Mouse (Mus musculus) CH12.LX (cell line): ENCODE results near the gene Meis2. TPM values are rescaled to one million over a fixed set of nuclear protein-coding genes. Genes with fewer than 3 reads are reported as not detected.

Experiments
- DNase-seq: peaks from one replicate; pipeline ENCODE4 v3.0.0-alpha.2; 2013; ENCODE audit errors: extremely low read depth
- H3K27ac ChIP-seq: 2 replicates; pipeline ENCODE4 v1.5.1; 2012; ENCODE audit warnings: low read depth, mild to moderate bottlenecking, control low read depth, moderate library complexity; ENCODE audit not compliant: insufficient read depth
- H3K27me3 ChIP-seq: replicated peaks from 2 replicates; pipeline ENCODE3; 2012; ENCODE audit warnings: inconsistent platforms
- H3K36me3 ChIP-seq, 2 experiments: replicated peaks in 1 of 2; 2 replicates each; pipeline versions ENCODE3 to v1.6.1; 2012; ENCODE audit warnings: inconsistent platforms in 1 of 2, low read length in 1 of 2, mild to moderate bottlenecking in 1 of 2, mixed read lengths in 1 of 2, moderate library complexity in 1 of 2; ENCODE audit not compliant: control insufficient read depth in 1 of 2, insufficient read depth in 1 of 2
- H3K4me1 ChIP-seq, 2 experiments: 2 replicates each; pipeline ENCODE4 v1.6.1; 2012; ENCODE audit warnings: inconsistent platforms in 1 of 2, moderate library complexity in 1 of 2; ENCODE audit not compliant: insufficient read depth in 2 of 2, control insufficient read depth in 1 of 2
- H3K4me2 ChIP-seq: 2 replicates; pipeline ENCODE4 v1.6.1; 2012; ENCODE audit warnings: low read depth, mild to moderate bottlenecking, control low read depth; ENCODE audit not compliant: poor library complexity, insufficient read depth, severe bottlenecking
- H3K4me3 ChIP-seq, 3 experiments: fragments of 150-350 bp in 1 of 3; sonication (generic) in 1 of 3; replicated peaks in 1 of 3; 2 replicates each; pipeline versions ENCODE3 to v1.5.1; 2011 to 2012; ENCODE audit warnings: low read depth in 2 of 3, low read length in 2 of 3, mild to moderate bottlenecking in 2 of 3, moderate library complexity in 2 of 3, control low read depth in 1 of 3, improper control_type of control experiment in 1 of 3, inconsistent platforms in 1 of 3, mixed read lengths in 1 of 3; ENCODE audit not compliant: poor library complexity in 1 of 3
- H3K79me2 ChIP-seq: replicated peaks from 2 replicates; pipeline ENCODE4 v1.6.1; 2012; ENCODE audit warnings: mild to moderate bottlenecking, moderate library complexity; ENCODE audit not compliant: control insufficient read depth, poor library complexity, insufficient read depth, severe bottlenecking; ENCODE audit errors: extremely low read depth
- H3K9ac ChIP-seq: 2 replicates; pipeline ENCODE4 v1.6.1; 2012; ENCODE audit warnings: low read depth, mild to moderate bottlenecking, control low read depth, moderate library complexity; ENCODE audit not compliant: insufficient read depth
- H3K9me3 ChIP-seq: replicated peaks from 2 replicates; pipeline ENCODE3; 2012; ENCODE audit warnings: low read length, inconsistent platforms, mixed read lengths
- CHD1 ChIP-seq: IDR thresholded peaks from 2 replicates; pipeline ENCODE4 v1.6.1; 2012; ENCODE audit warnings: low read depth, low read length, improper control_type of control experiment, inconsistent platforms
- CHD2 ChIP-seq: IDR thresholded peaks from 2 replicates; pipeline ENCODE4 v1.6.1; 2011; ENCODE audit warnings: low read length, improper control_type of control experiment
- ELF1 ChIP-seq: IDR thresholded peaks from 2 replicates; pipeline ENCODE4 v1.6.1; 2014; ENCODE audit warnings: low read depth, mild to moderate bottlenecking, inconsistent platforms, low read length, improper control_type of control experiment
- EP300 ChIP-seq: IDR thresholded peaks from 2 replicates; pipeline ENCODE4 v1.6.1; 2011; ENCODE audit warnings: low read length, improper control_type of control experiment
- ETS1 ChIP-seq: conservative IDR thresholded peaks from 2 replicates; pipeline ENCODE4 v1.6.1; 2012; ENCODE audit warnings: low read depth, mild to moderate bottlenecking, inconsistent platforms, low read length, improper control_type of control experiment, moderate library complexity
- GABPA ChIP-seq: IDR thresholded peaks from 2 replicates; pipeline ENCODE4 v1.6.1; 2012; ENCODE audit warnings: low read depth, low read length, improper control_type of control experiment, inconsistent platforms; ENCODE audit not compliant: insufficient replicate concordance
- JUND ChIP-seq: conservative IDR thresholded peaks from 2 replicates; pipeline ENCODE4 v1.6.1; 2011; ENCODE audit warnings: low read depth, low read length, improper control_type of control experiment
- KAT2A ChIP-seq: IDR thresholded peaks from 2 replicates; pipeline ENCODE4 v1.6.1; 2012; ENCODE audit warnings: low read length, improper control_type of control experiment, inconsistent platforms; ENCODE audit not compliant: insufficient replicate concordance
- MAFK ChIP-seq: IDR thresholded peaks from 2 replicates; pipeline ENCODE4 v1.6.1; 2011; ENCODE audit warnings: low read length, improper control_type of control experiment; ENCODE audit not compliant: insufficient replicate concordance
- MAZ ChIP-seq: IDR thresholded peaks from 2 replicates; pipeline ENCODE4 v1.6.1; 2012; ENCODE audit warnings: low read depth, mild to moderate bottlenecking, inconsistent platforms, low read length, improper control_type of control experiment, moderate library complexity
- MEF2A ChIP-seq: IDR thresholded peaks from 2 replicates; pipeline ENCODE4 v1.6.1; 2014; ENCODE audit warnings: low read depth, mild to moderate bottlenecking, inconsistent platforms, low read length, improper control_type of control experiment, borderline replicate concordance
- MXI1 ChIP-seq: IDR thresholded peaks from 2 replicates; pipeline ENCODE4 v1.6.1; 2011; ENCODE audit warnings: mild to moderate bottlenecking, low read depth, low read length, improper control_type of control experiment
- MYC ChIP-seq: IDR thresholded peaks from 2 replicates; pipeline ENCODE4 v1.6.1; 2011; ENCODE audit warnings: low read depth, mild to moderate bottlenecking, improper control_type of control experiment, low read length
- PAX5 ChIP-seq: IDR thresholded peaks from 2 replicates; pipeline ENCODE4 v1.6.1; 2012; ENCODE audit warnings: low read length, inconsistent platforms, mixed read lengths
- POLR2AphosphoS2 ChIP-seq: IDR thresholded peaks from 2 replicates; pipeline ENCODE4 v1.6.1; 2011; ENCODE audit warnings: low read depth, low read length, improper control_type of control experiment
- RAD21 ChIP-seq: IDR thresholded peaks from 2 replicates; pipeline ENCODE4 v1.6.1; 2011; ENCODE audit warnings: low read depth, mild to moderate bottlenecking, low read length, improper control_type of control experiment, moderate library complexity
- RCOR1 ChIP-seq: conservative IDR thresholded peaks from 2 replicates; pipeline ENCODE4 v1.6.1; 2012; ENCODE audit warnings: low read depth, mild to moderate bottlenecking, inconsistent platforms, low read length, improper control_type of control experiment
- SIN3A ChIP-seq: IDR thresholded peaks from 2 replicates; pipeline ENCODE4 v1.6.1; 2012; ENCODE audit warnings: low read length, improper control_type of control experiment, inconsistent platforms
- SMC3 ChIP-seq: IDR thresholded peaks from 2 replicates; pipeline ENCODE4 v1.6.1; 2011; ENCODE audit warnings: low read depth, low read length, improper control_type of control experiment
- TBP ChIP-seq: conservative IDR thresholded peaks from 2 replicates; pipeline ENCODE4 v1.6.1; 2011; ENCODE audit warnings: low read depth, low read length, improper control_type of control experiment
- UBTF ChIP-seq: IDR thresholded peaks from 2 replicates; pipeline ENCODE4 v1.6.1; 2012; ENCODE audit warnings: low read depth, mild to moderate bottlenecking, inconsistent platforms, low read length, improper control_type of control experiment, moderate library complexity
- USF2 ChIP-seq: conservative IDR thresholded peaks from 2 replicates; pipeline ENCODE4 v1.6.1; 2011; ENCODE audit warnings: low read depth, low read length, improper control_type of control experiment
- ZKSCAN1 ChIP-seq: IDR thresholded peaks from 2 replicates; pipeline ENCODE4 v1.6.1; 2012; ENCODE audit warnings: low read depth, inconsistent platforms, low read length, improper control_type of control experiment, borderline replicate concordance
- ZNF384 ChIP-seq: IDR thresholded peaks from 2 replicates; pipeline ENCODE4 v1.6.1; 2012; ENCODE audit warnings: low read depth, low read length, improper control_type of control experiment, inconsistent platforms
- dilution Hi-C: fragments of 300-500 bp; cut with MboI; formaldehyde crosslinking; loops from 2 replicates; pipeline ENCODE4 v1.14.3; 2020; ENCODE audit warnings: low sequenced_read_pairs; ENCODE audit not compliant: extremely low pct_unique_long_range_greater_than_20kb, extremely low pct_ligation_motif_present
- in situ Hi-C: fragments of 300-500 bp; cut with MboI; formaldehyde crosslinking; loops from 3 replicates; pipeline ENCODE4 v1.14.3; 2019; ENCODE audit warnings: low sequenced_read_pairs, low pct_ligation_motif_present, low pct_unique_long_range_greater_than_20kb, mixed read lengths
- polyA plus RNA-seq: library from polyadenylated mRNA; unstranded; fragments of >175 nt; gene quantifications from 2 replicates; pipeline ENCODE4 v1.2.1, GENCODE M21; 2012; ENCODE audit warnings: low read depth; ENCODE audit not compliant: insufficient read length
- total RNA-seq, 2 experiments: library from RNA; depleted of rRNA; stranded (reverse); fragments of 300-350 nt in 1 of 2; fragments of >200 nt in 1 of 2; gene quantifications; 2 replicates each; pipeline ENCODE4 v1.2.3; 2012 to 2014

Gene Meis2
- total and polyA plus RNA-seq, 3 experiments: not detected

- peaks cover 6% of the 10 kb centered on the region for H3K9me3 ChIP-seq
- dilution Hi-C loops (no loop called here), in situ Hi-C loops (no loop called here)
- H3K4me1 ChIP-seq: no peaks in the 10 kb centered on the region
- no peaks in the 10 kb centered on the region for H3K27me3 ChIP-seq
- no peak overlapping the region for H3K4me2 ChIP-seq
- no peak overlapping the region for H3K9ac ChIP-seq
- no peaks in the 10 kb centered on the region for H3K79me2 ChIP-seq
- H3K27ac ChIP-seq: no peak overlapping the region
- DNase-seq: no peak
- TF ChIP-seq PAX5 (no peak), MEF2A (no peak), MAZ (no peak), RCOR1 (no peak), ETS1 (no peak), EP300 (no peak), JUND (no peak), ZNF384 (no peak), GABPA (no peak), TBP (no peak), RAD21 (no peak), USF2 (no peak), SIN3A (no peak)
- no peaks in the 10 kb centered on the region for H3K36me3 ChIP-seq
- H3K4me3 ChIP-seq: no peak overlapping the region
Observed at GRCm38 (mm10) chr2:116060701-116061400, 4.8 kb downstream of the Meis2 start.

GRCm38 (mm10) chr2:116060210-116060609 is 5.4 kb downstream of the Meis2 start:
- no peak overlapping the region for H3K9ac ChIP-seq
- no peak overlapping the region for H3K27ac ChIP-seq
- no peaks in the 10 kb centered on the region for H3K36me3 ChIP-seq
- in situ Hi-C loops: no loop called here
- no peaks in the 10 kb centered on the region for H3K27me3 ChIP-seq
- dilution Hi-C loops: no loop called here
- no peaks in the 10 kb centered on the region for H3K79me2 ChIP-seq
- TF ChIP-seq POLR2AphosphoS2 (no peak), USF2 (no peak), MXI1 (no peak), ELF1 (no peak), PAX5 (no peak), CHD1 (no peak), MAZ (no peak), MYC (no peak), UBTF (no peak), RAD21 (no peak), ETS1 (no peak), MEF2A (no peak), RCOR1 (no peak), KAT2A (no peak), EP300 (no peak), CHD2 (no peak), ZKSCAN1 (no peak), MAFK (no peak), SMC3 (no peak)
- no peak overlapping the region for H3K4me2 ChIP-seq
- DNase-seq: no peak
- no peak overlapping the region for H3K4me3 ChIP-seq
- H3K4me1 ChIP-seq: no peaks in the 10 kb centered on the region
- peaks cover 6% of the 10 kb centered on the region for H3K9me3 ChIP-seq
